31 mouse cellular contexts compared by ENCODE assay signal in genomic region chr2:112445511-112445910, GRCm38 (mm10). TPM values are rescaled to one million over a fixed set of nuclear protein-coding genes. Genes with fewer than 3 reads are reported as not detected.
"Had no signal": no experiment of that assay in that cellular context is flagged by ENCODE, and none has a peak within 500 bp of the region (broad histone marks: within the 10 kb centered on the region; RNA-seq: fewer than 3 reads in every experiment).

No protein-coding gene starts in this region.

- DNase-seq: gastrocnemius, adult 2 months; gastrocnemius, postnatal 10 days; gastrocnemius, postnatal 25 days; heart, adult 18-20 months; heart, postnatal 10 days; heart, postnatal 4 days; kidney, adult 11 months; kidney, adult 2 months; kidney, adult 9 months; kidney, postnatal 25 days; kidney, postnatal 4 days; left cerebral cortex, postnatal 4 days had no signal

- H3K36me3 ChIP-seq: heart, embryonic 10.5 days; heart, embryonic 12.5 days; hindbrain, embryonic 13.5 days; hindbrain, embryonic 15.5 days; kidney, embryonic 15.5 days; limb, embryonic 13.5 days; limb, embryonic 15.5 days; liver, embryonic 12.5 days had no signal

- H3K27me3 ChIP-seq: heart, embryonic 12.5 days; hindbrain, embryonic 15.5 days; kidney, embryonic 15.5 days; limb, embryonic 13.5 days; limb, embryonic 15.5 days; liver, embryonic 12.5 days had no signal

- H3K9ac ChIP-seq: heart, embryonic 12.5 days; hindbrain, embryonic 13.5 days; hindbrain, embryonic 15.5 days; kidney, embryonic 15.5 days; limb, embryonic 13.5 days; limb, embryonic 15.5 days; liver, embryonic 12.5 days; liver, embryonic 14.5 days had no signal

- H3K4me1 ChIP-seq: heart, embryonic 10.5 days; heart, embryonic 12.5 days; hindbrain, embryonic 13.5 days; hindbrain, embryonic 15.5 days; kidney, embryonic 15.5 days; limb, embryonic 13.5 days; limb, embryonic 15.5 days; liver, embryonic 12.5 days had no signal

- H3K9me3 ChIP-seq: heart, embryonic 10.5 days; heart, embryonic 12.5 days; hindbrain, embryonic 13.5 days; hindbrain, embryonic 15.5 days; kidney, embryonic 15.5 days; limb, embryonic 13.5 days; limb, embryonic 15.5 days; liver, embryonic 12.5 days had no signal

- ATAC-seq: hindbrain, postnatal 0 days; intestine, embryonic 16.5 days; liver, embryonic 12.5 days had no signal

- H3K4me2 ChIP-seq: heart, embryonic 12.5 days; hindbrain, embryonic 13.5 days; hindbrain, embryonic 15.5 days; kidney, embryonic 15.5 days; limb, embryonic 13.5 days; limb, embryonic 15.5 days; liver, embryonic 12.5 days had no signal

- H3K27ac ChIP-seq: gastrocnemius, adult 2 months; heart, embryonic 10.5 days; hindbrain, embryonic 13.5 days; hindbrain, embryonic 15.5 days; hindbrain, postnatal 0 days; kidney, embryonic 15.5 days; kidney, postnatal 0 days; layer of hippocampus, adult 2 months; left cerebral cortex, adult 2 months; limb, embryonic 13.5 days; limb, embryonic 15.5 days; liver, embryonic 12.5 days; liver, embryonic 14.5 days had no signal

- H3K4me3 ChIP-seq: gastrocnemius, adult 2 months; heart, embryonic 10.5 days; heart, embryonic 12.5 days; hindbrain, embryonic 13.5 days; hindbrain, embryonic 15.5 days; kidney, embryonic 15.5 days; layer of hippocampus, adult 2 months; left cerebral cortex, adult 2 months; limb, embryonic 13.5 days; limb, embryonic 15.5 days; liver, embryonic 12.5 days had no signal

RNA-seq across cellular contexts. Expression of gene Chrm5, which starts 35.1 kb away (rescaled TPM):
- polyA plus RNA-seq: heart, embryonic 10.5 days; heart, embryonic 12.5 days; heart, embryonic 14.5 days; heart, embryonic 16.5 days; intestine, embryonic 14.5 days; intestine, embryonic 16.5 days; kidney, adult 2 months; kidney, postnatal 0 days; limb, embryonic 13.5 days; liver, adult 2 months; liver, embryonic 12.5 days; liver, embryonic 14.5 days; liver, embryonic 16.5 days had no signal
